Mouse (Mus musculus) layer of hippocampus, adult 2 months (tissue): ENCODE data around the gene Zc3h12b. TPM values are rescaled to one million over a fixed set of nuclear protein-coding genes. Genes with fewer than 3 reads are reported as not detected.

Source experiments
- DNase-seq, 2 experiments: peaks; one replicate each; pipeline ENCODE4 v3.0.0; 2022; ENCODE audit warnings: low spot score in 2 of 2
- H3K27ac ChIP-seq: fragments of 200-600 bp; 2 replicates; pipeline ENCODE4 v1.8.1; 2022
- H3K4me3 ChIP-seq: fragments of 200-600 bp; 2 replicates; pipeline ENCODE4 v1.8.1; 2022; ENCODE audit warnings: mild to moderate bottlenecking
- CTCF ChIP-seq: fragments of 200-600 bp; conservative IDR thresholded peaks from 2 replicates; pipeline ENCODE4 v1.8.1; 2022; ENCODE audit warnings: antibody characterized with exemption, mild to moderate bottlenecking, moderate library complexity
- long read RNA-seq, 2 experiments: library from polyadenylated mRNA; stranded (forward); transcript quantifications; one replicate each; pipeline ENCODE4 v2.0.0; 2021; ENCODE audit warnings: borderline mapping rate in 2 of 2
- total RNA-seq, 2 experiments: library from RNA; stranded (reverse); gene quantifications; 2 replicates each; pipeline ENCODE4 v1.2.3; 2021

Zc3h12b gene
- 10 to 100 TPM; 39.1 to 41.4 TPM for total RNA-seq
- long read RNA-seq, experiment 1, partial matches to known transcripts: 1 of 4 reads
- long read RNA-seq, experiment 1, other reads (novel, unspliced or antisense): 3 of 4 reads
- long read RNA-seq, experiment 2, partial matches to known transcripts: 0 of 8 reads
- long read RNA-seq, experiment 2, other reads (novel, unspliced or antisense): 8 of 8 reads

DNA sequence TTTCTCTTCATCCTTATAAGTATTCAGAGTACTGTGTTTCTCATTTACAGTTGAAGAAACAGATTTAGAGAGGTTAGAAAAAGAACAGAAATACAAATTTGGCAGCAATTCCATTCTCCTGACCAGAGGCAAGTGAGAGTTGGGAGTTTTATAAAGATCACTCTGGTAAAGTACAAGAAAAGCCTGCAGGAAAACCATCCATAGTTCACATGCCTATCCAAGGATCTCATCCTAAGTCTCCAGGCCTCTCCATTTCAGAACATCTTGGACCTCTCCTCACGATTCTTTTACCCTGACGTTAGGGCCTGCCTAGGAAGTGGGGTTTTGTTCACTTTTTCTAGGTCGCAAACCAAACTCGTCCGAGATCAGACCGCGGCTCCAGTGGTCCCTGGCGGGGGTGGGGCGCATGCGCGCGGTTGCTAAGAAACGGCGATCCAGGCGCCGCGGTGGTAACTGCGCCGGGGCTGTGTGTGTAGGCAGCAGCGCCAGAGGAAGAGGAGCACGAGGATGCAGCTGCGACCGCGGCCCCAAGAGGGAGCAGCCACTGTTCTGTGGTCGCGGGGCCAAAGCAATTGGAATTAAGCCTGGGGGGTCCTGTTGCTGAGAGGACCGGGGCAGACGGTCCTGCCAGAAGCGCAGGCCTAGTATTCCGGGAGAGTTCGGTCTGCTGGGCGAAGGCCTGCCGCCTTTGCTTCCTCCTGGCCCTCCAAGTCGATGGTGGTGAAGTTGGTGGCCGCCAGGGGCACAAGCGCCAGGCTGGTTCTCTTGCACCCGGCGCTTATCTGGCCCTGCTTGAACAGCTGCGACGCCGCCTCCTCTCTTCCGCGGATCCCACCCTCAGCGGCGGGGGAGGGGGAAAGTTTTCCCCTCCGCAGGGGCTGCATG is at the start of gene Zc3h12b:
Gene Zc3h12b (plus strand): TSS at position 452 of the 885 bp plus-strand sequence.
- Histone ChIP-seq H3K27ac (peak within 1 kb of the TSS; percentile 96), H3K4me3 (peak within 1 kb of the TSS; percentile 66)
- peak; percentile 50 to 68 for DNase-seq
- TF ChIP-seq CTCF: peak; percentile 69

DNA sequence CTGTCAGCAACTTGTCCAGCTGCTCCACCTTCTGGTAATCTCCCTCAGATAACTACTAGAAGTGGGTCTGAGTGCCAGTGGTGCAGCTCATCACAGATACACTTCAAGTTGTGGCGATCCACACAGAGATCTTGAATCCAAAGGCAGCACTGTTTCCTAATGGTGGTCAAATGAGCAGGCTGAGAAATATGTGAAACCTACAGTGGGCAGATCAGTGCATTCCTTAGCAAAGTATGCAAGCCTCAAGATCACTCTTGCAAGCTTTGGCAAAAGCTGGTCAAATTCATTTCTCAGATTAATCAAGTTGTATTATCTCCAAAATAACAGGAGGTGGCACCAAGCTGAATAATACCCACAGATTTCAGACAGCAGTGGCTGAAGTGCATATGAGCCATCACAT is 29.3 kb upstream of the Zc3h12b start:
- Histone ChIP-seq H3K4me3 (no peak overlapping the region), H3K27ac (no peak overlapping the region)
- no peak for DNase-seq
- no peak; the same call in 1 of the 2 replicates for TF ChIP-seq CTCF

DNA sequence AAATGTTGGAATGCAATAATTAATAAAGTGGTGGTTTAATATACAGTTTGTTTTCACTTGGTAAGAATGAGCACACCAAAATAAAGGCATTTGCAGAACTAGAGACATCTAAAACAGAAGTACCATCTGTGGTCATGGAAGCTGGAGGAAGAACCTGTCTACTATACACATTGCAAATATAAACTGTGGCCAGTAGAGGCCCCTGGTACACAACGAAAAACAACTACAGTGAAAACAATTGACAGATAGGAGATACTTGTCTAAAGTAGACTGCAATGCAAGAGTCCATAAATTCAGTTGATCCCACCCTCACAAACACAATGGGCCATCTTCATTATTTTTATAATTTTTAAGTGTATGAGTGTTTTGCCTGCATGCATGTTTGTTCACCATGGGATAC is 24.4 kb upstream of the Zc3h12b start:
- Histone ChIP-seq H3K4me3 (no peak overlapping the region), H3K27ac (no peak overlapping the region)
- peak; percentile 76 for TF ChIP-seq CTCF
- DNase-seq: peak in 1 of 2 experiments; percentile 29

DNA sequence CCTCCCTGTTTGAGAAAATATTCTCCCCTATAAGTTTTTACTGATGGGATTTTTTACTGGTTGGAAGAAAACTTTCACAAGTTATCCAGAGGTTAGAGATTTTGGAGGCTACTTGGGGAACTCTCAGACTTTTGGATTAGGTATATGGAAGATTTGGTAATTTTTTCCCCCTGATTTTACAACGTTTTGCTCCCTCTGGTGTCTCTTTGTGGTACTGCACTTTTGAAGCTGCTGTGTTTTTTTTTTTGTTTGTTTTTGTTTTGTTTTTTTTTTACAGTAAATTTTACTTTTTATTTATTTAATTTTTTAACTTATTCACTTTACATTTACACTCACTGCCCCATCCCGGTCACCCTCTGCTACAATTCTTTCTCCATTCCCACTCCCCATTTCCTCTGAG is 26.8 kb downstream of the Zc3h12b start:
- DNase-seq: no peak
- Histone ChIP-seq H3K4me3 (no peak overlapping the region), H3K27ac (no peak overlapping the region)
- peak; percentile 77 for TF ChIP-seq CTCF

DNA sequence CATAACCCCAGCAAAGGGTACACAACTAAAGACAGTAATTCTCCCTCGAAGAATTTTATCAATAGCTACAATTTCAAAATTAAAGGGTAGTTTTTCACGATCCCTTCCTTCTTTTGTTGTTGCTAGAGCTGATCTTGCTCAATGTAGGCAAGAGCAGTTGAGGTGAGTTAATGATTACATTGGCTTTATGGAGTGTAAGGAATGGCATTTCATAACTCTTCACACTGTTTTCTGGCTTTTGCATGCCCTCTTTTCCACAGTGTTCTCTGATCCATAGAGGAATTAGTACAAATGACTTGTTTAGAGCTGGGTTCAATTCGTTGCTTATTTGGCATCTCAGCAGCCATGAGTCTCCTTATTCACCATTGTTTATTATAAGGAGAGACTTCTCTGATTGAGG is 84.4 kb downstream of the Zc3h12b start:
- TF ChIP-seq CTCF: no peak
- Histone ChIP-seq H3K4me3 (no peak overlapping the region), H3K27ac (no peak overlapping the region)
- no peak for DNase-seq

DNA sequence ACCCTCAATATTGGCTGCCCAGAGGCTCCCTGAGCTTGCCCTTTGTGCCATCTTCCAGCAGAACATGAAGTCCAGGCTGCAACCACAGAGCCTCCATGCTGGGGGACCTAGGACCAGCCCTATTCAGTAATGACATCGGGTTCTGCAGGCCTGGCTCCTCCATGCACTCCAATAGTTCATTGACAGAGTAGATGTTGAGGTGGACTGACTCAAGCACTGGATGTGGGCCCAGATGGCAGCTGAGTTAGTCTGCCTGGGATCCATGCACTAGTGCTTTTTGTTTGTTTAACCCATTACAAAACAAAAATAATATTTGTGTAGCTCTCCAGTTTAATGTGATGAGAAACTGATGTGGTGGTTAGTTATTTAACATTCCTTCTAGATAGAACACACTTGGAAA is 90.3 kb downstream of the Zc3h12b start:
- no peak overlapping the region for H3K27ac ChIP-seq
- TF ChIP-seq CTCF: no peak
- DNase-seq: peak in 1 of 2 experiments; percentile 9
- no peak overlapping the region for H3K4me3 ChIP-seq

DNA sequence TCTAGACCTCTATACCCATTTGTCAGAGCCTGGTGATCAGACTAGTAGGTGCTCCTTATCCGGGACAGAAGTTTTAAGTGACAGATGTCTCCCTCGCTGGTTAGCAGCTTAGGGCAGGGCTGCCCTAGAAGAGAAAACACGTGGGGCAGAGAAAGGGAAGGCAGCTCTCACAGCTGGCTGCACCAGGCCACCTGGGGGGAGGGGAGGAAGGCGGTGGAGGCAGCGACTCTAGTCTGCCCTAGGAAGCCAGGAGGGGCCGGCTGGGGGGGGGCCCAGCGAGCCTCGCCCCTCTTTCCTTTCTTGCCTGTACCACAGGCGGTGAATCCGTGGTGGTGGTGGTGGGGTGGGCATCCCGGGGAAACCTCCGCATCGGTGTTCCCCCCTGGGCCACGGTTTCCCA is 141.3 kb downstream of the Zc3h12b start:
- no peak for TF ChIP-seq CTCF
- Histone ChIP-seq H3K27ac (no peak overlapping the region), H3K4me3 (no peak overlapping the region)
- DNase-seq: no peak

DNA sequence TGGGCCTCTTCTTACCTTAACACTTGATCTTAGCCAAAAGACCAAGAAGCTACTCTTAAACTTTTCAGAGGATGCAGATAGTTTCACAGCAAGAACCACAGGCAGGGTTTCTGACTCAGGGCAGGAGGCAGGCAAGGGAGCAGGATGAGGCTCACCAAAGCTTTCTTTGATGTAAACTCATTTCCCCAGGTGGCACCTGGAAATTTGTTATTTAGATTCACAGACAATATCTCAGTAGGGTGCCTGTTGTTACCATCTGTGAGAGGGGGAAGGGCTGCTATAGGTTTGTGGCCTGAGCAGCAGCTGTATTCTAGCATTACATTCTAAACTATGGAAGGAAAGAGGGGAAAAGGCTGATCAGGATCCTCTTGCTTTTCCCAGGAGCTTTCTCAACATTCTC is 169.6 kb downstream of the Zc3h12b start:
- H3K27ac ChIP-seq: no peak overlapping the region
- no peak overlapping the region for H3K4me3 ChIP-seq
- DNase-seq: no peak
- no peak for TF ChIP-seq CTCF

DNA sequence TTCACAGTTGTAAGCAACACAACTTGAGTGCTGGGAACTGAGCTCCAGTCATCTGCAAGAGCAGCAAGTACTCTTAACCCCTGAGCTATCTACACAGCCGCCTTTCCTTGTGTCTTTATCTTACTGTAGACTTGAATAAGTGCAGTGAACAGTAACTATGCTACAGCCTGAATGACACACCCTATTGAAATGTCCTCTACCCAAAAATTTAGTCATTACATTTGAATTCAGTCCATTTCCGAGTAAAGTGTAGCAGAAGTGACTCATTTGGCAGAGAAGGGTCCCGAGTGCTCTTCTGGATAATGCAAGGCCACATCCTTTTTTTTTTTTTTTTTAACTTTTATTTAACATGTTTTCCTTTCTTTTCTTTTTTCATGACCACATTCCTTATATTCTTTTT is 191.2 kb downstream of the Zc3h12b start:
- H3K4me3 ChIP-seq: no peak overlapping the region
- DNase-seq: no peak
- no peak overlapping the region for H3K27ac ChIP-seq
- TF ChIP-seq CTCF: no peak

DNA sequence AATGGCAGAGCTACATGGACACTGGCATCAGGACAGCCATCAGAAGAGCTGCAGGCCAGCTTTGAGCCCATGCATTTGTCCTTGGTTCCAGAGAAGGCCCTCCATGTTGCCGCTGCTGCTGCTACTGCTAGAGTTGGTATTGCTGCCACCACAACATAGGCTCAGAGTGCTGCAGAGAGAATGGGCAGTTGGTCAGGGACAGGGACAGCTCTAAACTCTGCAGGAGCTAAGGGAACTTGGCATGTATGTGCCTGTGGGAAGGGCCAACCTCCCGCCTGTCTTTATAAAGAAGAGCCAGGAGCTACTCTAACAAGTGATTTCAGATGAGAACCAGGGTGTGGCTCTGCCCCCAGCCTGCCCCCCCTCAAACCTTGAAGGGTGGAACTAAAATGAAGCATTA is 224.0 kb downstream of the Zc3h12b start:
- TF ChIP-seq CTCF: no peak
- DNase-seq: no peak
- H3K4me3 ChIP-seq: no peak overlapping the region

DNA sequence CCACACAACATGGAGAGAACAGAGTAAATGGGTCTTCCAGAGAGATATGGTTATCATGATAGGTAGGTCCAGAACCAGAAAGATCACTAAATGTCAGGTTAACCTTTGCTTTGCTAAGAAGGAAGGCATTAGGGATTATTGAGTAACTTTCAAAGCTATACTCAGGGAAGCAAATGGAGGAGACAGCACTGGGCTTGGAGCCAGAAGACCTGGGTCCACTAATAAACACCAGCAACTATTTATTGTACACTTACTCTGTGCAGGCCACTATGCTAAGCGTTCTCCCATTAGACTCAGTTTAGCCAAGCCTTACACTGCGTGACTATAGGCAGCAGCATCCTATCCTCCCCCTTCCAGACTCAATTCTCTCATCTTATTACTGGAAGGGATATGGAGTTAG is 234.0 kb downstream of the Zc3h12b start:
- no peak for TF ChIP-seq CTCF
- Histone ChIP-seq H3K4me3 (no peak overlapping the region), H3K27ac (no peak overlapping the region)
- DNase-seq: no peak

More for the DNA sequence above, 224.0 kb downstream of the Zc3h12b start:
- H3K27ac ChIP-seq: no peak overlapping the region

DNA sequence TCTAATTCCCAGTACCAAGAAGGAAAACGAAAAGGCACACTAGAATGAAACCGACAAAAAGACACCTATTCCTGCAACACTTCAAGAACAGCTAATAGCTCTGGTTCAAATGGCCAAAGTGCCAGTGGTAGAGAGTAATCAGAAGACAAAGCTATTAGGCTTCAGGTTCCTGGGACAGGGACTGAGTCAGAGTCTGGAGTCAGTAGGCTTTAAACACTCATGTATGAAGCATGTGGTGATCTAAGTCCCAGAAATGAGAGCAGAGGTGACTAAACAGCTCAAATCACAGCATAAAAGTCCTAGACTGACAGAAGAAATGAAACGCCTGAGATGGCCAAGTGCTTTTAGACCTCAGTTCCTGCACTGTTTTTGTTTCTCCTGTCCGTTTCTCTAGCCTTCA is 236.7 kb downstream of the Zc3h12b start:
- TF ChIP-seq CTCF: no peak
- Histone ChIP-seq H3K4me3 (no peak overlapping the region), H3K27ac (no peak overlapping the region)
- no peak for DNase-seq

DNA sequence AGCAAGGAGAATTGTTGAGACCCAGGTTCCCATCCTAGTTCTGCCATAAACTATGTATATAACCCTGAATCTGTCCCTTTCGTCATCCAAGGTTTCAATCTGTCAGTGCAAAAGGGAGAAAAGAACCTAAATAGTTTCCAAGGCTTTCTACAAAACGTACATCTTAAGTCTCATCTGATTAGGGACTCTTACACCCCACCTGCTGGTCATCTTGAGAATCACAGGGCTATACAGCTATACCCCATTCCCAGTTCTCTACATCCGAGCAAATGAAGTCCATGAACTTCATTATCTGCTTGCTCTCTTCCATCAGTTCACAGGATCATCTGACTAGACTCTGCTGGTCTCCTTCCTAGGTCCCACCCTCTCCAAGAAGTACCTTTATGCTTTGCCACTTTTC is 239.3 kb downstream of the Zc3h12b start:
- peak in 1 of 2 experiments; percentile 38 for DNase-seq
- Histone ChIP-seq H3K27ac (no peak overlapping the region), H3K4me3 (no peak overlapping the region)
- peak; percentile 80 for TF ChIP-seq CTCF
